Mouse (Mus musculus) lung, adult 2 months (tissue): ENCODE results near the gene Adamtsl1.

Source experiments
- CTCF ChIP-seq: fragments of 200-500 bp; IDR thresholded peaks from 2 replicates; pipeline ENCODE4 v1.5.1; 2011; ENCODE audit warnings: mild to moderate bottlenecking, low read length, control low read depth; ENCODE audit not compliant: insufficient read depth
- POLR2A ChIP-seq: fragments of 200-500 bp; IDR thresholded peaks from 2 replicates; pipeline ENCODE4 v1.6.1; 2011; ENCODE audit warnings: low read depth, mild to moderate bottlenecking, control low read depth, low read length, borderline replicate concordance; ENCODE audit errors: extremely low read depth

- TF ChIP-seq CTCF (no peak), POLR2A (no peak)
These were observed 75.0 kb downstream of the Adamtsl1 start for GRCm38 (mm10) chr4:85588928-85589327.
